Mouse (Mus musculus) embryo, embryonic 9.5 days (tissue): Measurements from ENCODE around the gene C9.

Source experiments
- DNase-seq: peaks from one replicate; pipeline ENCODE4 v3.0.0-alpha.2; 2017; ENCODE audit errors: extremely low spot score

Gene C9

DNA sequence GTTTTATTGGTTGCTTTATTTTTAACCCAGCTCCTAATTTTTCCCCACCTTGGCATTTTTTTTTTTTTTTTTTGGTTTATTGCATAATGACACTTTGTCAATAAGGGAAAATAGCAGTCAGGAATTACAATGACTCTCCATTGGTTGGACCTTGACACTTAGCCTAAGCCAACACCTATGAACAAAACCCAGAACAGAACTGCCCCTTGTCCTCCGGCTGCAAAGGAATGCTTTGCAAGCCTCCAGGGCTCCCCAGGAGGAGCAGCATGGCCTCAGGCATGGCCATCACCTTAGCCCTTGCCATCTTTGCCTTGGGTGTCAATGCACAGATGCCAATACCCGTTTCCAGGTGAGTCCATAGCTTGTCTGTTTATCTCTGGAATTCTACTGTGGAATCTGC, at the start of gene C9:
TSS of gene C9 (plus strand) at position 193 of the 400 bp plus-strand sequence.
- DNase-seq, result no peak

DNA sequence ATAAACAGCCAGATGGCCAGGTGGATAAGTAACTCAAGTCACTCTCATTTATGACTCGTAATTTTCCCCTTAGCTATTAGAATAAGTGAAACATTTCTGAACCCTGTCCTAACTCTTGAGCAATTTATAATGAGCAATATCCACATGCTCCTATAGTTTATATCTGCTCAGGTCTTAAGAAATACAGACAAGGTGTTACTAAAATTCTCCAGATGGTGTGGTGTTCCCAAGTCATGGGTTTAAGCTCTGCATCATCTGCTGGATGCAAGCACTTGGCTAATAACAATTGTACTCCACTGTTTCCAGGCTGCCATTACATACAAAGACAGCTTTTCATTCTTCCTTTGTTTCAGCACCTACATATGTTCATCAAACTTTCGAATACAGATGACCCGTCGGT, 46.9 kb upstream of the C9 start:
- DNase-seq, result no peak

DNA sequence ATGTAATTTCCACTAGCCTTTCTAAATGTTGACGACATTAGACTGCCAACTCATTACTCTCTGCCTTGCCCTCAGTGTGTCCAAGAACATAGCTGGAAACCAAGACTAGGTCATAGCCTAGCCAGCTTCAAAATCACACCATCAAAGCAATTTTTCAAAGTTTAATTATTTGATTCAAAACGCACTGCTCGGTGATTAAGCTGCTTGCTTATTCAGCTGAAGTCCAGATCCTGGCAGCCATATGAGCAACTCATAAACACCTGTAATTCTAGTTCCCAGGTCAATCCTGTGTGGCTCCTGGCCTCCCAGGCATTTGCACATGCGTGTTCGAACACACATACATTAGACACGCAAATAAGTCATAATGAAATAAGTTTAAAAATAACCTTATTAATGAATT, 46.2 kb upstream of the C9 start:
- DNase-seq, result no peak

DNA sequence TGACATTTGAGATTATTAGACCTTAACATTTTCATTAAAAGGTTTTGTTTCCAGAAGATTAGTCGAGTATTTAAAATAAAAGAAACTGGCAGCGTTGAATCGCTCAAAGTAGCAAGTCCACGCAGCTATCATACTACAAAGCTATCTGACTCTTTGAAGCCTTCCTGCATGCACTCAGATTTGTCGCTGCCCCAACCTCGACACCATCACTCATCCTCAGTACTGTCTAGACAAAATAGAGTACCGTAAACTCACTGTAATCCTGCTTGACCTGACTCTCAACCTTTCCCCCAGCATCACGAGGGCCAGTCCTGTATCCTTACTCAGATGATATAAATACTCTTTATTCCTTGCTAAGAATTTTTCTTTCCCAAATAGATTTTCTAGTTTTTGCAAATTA, 45.0 kb upstream of the C9 start:
- DNase-seq, result no peak

DNA sequence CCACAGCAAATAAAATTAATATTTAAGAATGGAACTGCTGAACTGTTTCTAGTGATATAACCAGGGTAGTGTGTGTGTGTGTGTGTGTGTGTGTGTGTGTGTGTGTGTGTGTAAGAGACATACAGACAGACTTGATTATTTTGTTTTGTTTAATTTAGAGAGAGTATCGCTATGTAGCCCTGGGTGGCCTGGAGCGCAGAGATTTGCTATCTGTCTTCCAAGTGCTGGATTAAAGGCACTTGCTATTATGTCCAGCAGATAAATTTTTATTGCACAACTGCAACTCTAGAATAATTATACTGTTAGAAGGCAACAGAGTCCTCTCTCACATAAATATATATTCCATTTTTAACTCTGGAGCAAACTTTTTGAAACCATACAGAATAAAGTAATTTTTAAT, 42.7 kb upstream of the C9 start:
- DNase-seq, result no peak

DNA sequence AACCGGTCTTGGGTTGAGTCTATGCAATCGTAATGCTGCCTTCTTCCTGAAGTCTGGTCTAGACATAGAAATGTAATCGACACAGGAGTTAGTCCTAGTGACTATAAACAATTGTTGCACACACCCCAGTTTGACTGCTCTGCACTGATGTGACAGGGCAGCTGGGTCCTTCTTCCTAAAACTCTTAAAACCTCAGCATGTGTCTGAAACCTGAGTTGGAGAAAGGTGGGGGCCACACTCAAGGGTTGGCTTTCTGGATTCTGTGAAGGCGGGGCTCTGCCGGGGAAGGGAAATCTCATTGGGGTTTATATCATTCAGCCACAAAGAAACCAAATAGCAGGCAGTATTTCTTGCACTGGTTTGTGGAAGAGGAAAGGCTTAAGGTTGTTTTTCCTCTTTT, 41.0 kb upstream of the C9 start:
- DNase-seq, result no peak

DNA sequence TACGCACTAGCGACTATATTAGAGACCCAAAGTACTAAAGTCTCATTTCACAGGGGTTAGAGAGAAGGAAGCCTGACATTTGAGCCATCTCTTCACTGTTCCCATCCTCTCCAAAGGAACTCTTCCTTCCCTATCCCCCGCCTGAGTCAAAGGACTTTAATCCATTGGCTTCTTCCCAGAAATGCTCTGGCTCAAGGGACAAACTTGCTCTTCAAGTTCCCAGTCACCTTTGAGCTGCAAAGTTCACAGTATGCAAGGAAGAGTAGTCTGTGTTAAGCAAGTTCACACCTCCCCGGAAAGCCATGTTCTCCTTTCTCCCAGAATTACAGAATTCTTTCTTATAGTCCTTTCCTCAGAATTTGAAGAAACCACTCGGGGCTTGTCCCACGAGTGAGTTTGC, 38.4 kb upstream of the C9 start:
- no peak for DNase-seq

DNA sequence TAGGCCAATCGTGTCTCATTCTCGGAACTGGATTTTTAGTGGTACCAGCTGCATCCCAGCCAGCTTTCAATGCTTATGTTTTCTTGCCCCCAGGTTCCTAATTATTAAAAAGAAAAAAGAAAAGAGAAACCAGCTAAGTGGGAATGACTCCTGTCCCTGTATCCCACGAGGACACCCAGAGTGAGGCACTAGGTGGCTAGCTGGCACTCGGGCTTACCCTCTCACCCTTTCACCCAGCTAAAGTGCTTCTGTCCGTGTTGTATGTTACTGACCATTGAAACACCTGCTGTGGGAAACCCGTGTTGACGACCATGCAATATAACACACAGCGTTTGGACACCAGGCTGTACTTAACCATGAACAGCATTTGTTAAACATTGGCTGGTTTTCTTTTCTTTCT, 36.1 kb upstream of the C9 start:
- DNase-seq, result no peak

DNA sequence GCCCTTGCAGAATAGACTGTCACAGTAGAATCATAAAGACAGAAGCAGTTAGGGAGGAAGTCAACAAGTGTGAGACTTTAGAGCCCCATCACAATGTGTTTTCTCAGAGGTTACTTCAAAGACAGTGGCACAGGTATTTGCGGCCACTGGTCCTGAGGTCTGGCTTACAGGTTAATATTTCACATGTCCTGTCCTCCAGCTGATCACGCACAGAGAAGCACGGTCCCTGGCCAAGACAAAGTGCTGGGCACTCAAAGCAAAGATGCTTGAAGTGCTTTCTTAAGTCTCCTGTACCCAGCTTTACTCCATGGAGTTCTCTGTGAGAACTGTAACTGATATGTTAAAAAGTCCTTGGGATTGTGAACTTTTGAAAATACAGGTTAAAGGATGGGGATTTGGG, 35.0 kb upstream of the C9 start:
- no peak for DNase-seq

DNA sequence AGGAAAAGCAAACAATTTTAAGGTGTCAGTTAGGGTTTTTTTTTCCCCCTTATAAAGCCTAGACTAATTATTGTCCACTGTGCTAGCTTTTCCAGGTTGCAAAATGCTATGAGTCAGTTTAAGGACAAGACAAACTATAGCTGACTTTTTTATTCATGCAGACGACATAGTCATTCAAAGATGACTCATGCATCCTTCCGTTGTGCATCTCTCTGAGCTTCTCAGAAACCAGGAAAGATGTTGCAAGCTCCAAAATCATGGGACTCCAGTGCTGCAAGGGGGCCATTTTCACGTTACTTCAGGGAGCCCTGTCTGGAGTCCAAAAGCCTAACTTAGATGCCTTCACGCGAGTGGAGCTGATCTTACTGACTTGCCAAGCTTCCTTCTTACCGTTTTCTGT, 33.8 kb upstream of the C9 start:
- no peak for DNase-seq

DNA sequence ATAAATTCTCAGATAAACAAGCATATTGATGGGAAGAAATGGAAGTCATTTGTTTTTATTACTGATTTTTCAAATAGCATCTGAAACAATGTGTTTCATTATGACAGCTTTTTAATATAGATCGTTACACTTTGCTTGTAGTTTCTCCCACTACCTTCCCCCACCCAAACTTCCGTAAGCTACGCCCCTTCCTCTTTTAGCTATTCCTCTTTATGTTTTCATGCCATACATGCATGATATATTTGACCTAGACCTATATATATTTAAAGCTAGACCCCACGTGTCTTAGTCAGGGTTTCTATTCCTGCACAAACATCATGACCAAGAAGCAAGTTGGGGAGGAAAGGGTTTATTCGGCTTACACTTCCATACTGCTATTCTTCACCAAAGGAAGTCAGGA, 29.8 kb upstream of the C9 start:
- DNase-seq, result no peak

DNA sequence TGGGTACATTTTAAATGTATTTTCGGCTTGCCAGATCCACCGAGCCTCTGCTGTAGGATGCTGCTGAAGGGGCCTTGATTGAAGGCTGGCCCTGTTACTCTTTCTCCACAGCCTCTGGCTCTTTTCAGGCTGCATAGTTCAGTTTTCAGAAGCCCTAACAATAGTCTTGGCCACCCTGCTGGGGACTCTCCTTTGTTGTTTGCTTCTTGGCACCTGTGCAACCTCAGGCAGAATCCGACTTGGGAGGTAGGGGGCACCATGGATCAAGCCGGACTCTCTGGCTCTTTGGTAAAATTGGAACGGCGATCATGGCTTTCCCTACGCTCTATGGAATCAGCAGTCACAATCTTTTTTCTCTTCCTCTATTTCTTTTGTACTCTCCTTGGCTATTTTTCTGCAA, 13.3 kb upstream of the C9 start:
- DNase-seq, result no peak

DNA sequence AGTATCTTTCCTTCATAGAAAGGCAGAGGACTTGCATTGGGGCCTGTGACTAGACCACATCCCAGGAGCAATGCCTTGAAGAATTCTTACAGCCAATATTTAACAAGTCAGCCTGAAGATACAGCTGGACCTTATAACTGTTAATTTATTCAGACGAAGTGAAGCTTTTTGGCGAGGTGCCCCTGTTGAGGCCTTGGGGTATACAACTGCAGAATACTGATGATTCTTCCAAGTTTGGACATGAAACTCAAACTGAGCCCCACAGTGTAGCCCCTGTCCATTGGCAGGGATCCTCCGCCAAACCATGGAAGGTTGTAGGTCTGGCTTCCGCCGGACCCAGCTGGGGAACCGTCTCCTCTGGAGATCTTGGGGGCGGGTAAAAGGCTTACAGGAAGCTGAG, 12.7 kb upstream of the C9 start:
- no peak for DNase-seq

DNA sequence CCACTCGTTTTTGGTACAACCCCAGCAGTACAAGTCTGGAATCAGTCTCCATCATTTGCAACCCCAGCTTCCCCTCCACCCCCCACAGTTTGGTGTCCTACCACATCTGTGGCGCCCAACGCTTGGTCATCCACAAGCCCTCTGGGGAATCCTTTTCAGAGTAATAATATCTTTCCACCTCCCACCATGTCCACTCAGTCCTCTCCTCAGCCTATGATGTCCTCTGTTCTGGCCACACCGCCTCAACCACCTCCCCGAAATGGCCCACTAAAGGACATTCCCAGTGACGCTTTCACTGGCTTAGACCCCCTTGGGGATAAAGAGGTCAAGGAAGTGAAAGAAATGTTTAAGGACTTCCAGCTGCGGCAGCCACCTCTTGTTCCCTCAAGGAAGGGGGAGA, 9.8 kb upstream of the C9 start:
- DNase-seq, result no peak

DNA sequence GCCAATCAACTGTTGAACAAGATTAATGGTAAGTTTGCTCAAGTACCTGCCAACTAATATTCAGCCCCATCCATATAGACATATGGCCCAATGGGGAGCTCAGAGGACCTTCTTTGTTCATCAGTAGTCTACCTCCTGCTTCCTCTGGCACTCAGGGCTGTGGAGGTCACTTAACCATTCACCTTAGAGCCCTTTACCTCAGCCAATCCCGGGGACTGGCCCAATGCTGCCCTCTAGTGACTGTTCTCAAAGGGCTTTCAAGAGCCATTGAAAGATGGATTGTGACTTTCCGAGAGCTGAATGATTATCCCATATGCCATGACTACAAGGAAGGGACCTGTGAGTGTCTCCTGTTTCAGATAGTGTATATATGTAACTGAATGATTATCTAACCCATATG, 9.4 kb upstream of the C9 start:
- peak; percentile 30 for DNase-seq

DNA sequence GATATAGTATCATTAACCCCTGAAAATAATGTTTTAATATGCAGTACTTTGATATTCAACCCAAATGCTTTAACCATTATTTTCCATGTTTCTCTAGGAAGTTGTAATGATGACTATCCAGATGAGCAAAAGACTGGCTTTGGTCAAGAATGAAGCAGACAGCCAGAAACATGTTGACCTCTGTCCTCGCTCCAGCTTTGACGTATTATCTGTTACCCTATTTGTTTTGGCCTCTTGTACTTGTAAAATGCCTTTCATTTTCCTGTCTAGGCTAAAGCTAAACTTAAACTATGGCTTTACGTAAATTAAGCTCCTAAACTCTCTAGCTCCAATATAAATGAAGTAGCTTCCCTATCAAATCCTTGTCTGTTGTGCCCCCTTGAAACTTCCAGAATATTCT, 6.4 kb upstream of the C9 start:
- no peak for DNase-seq

DNA sequence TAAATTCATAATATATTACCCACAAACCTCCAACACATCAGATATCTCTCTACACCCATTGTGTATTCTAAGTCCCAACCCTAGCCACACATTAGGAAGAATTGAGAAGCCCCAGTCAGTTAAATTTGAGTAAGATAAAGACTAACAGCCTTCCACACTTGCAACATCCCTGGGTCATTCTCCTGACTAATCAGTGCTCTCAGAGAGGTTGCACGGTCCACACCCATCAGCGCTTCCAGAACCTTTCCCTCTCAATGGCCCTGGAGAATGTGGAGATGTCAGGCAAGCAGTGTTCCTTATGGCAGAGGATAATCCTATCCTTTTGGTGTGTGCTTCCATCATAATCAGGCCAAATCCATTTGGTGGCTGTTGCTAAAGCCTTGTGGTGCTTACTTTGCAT, 675 bp upstream of the C9 start:
- no peak for DNase-seq

DNA sequence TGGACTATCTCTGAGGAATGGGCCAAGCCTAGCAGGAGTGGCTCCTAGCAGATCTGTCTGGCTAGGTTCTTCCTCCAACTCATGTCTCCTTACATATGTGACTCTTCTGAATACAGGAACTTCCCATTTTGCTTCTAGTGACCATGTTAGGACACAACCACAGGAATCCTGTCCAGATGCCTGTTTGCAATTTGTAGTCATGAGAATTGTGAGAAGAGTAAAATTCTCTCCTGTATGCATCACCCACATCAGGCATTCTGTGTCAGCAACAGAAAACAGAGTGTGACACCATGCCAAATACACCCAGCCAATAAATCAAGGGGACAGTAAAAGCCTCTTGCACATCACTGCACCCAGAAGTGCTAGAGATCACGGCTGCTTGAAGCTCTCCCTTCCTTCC, 1.1 kb downstream of the C9 start:
- no peak for DNase-seq

DNA sequence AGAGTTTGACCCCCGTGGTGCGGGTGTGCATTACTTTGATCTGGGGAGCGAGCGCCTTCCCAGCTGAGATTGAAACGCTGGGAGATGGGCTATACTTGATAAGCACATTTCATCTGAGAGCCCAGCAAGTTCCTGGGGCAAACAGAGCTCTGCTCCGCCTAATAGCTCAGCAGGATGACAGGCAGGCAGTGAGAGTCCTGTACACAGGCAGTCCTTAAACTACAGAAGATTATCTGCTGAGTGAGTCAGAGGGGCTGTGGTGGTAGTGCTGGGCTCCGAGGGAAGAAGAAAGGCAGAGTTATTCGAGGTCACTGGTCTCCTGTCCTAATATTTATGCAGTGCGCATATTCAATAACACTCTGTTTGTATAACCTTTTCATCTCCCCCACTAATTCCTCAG, 3.8 kb downstream of the C9 start:
- DNase-seq, result no peak

DNA sequence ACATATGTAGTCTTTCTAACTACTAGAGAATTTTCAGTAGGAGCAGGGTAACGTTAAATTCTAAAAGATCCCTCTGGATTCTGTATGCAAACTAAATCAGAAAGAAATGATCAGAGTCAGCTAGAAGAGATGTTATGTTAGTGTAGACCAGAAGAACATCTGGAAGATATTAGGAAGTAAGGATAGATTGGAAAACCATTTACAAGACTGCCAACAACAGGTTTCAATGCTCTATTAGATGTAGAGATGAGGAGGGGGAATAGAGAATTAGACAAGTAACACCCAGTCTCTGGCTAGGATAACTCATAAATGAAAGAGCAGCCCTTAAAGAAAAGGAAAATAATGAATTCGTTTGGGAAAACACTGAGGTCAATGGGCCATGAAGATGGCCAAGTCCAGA, 9.3 kb downstream of the C9 start:
- no peak for DNase-seq

DNA sequence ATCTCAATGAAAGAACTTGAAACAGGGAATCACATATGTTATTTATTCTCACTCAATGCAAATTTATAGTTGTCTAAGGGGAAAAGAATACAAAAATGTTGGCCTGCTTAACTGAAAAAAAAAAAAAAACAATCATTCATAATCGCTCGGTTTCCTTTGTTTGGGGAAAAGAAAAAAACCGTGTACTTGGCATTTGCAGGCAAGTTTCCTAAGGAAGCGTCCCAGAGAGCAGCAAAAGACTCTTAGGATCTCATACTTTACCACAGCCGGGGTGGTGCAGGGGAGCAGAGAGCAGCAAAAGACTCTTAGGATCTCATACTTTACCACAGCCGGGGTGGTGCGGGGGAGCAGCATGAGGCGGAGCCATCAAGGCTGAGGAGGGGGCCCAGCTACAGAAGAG, 16.3 kb downstream of the C9 start:
- DNase-seq, result no peak

DNA sequence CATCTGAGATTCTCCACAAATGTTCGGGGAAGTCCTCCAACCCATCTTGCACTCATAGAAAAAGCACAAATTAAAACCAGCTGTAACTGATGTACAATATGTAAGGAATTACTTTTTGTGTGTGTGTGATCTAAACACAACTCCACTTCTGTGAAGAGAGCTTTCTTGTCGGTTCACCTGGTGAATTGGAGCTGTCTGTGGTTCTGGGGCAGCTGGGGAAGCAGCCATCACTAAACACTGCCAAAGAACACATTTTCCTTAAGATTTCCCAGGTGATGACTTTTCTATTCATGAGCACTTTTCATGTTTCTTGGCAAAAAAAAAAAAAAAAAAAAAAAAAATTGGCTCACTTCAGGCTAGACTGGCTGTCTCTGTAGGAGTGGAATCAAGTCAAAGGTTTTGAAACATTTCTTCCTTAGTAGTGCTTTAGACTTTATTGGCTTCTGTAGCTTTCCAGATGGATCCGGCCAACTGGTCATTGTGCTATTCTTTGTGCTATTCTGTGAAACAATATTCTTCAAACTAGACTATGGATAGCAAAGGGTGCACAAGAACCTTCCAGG, 18.3 kb downstream of the C9 start:
- no peak for DNase-seq

DNA sequence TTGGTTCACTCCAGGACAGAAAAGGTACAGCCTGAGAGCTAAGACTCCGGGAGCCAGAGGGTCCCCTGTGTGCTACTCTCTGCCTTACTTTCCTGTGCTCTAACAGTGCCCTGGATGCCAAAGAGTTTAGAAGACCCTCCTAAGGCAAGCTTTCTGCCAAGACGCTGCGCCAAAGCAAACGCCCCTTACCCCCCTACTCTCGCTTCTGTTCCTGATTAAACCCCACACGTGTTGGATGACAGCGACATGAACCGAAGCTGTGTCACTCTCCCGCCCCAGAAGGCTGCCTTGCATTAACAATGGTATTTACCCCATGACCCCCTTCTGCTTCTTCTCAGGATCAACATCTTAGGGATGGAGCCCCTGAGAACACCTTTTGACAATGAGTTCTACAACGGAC, 21.9 kb downstream of the C9 start:
- DNase-seq, result no peak

DNA sequence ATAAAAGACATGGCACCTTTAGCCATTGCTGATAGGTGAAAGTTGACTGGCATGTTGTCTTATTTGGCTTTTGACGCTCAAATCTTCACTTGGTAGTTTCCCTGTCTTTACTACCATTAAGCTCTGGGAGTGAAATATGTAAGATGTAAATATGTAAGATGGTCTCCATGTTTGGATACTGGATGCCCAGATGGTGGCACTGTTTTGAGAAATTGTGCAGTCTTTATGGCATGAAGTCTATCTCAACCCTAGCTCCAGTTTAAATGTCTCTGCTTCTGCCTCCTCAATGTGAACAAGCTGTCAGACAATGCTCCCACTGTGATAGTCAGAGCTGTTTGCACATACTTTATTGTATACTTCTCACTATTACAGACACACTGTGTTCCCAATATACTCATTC, 23.7 kb downstream of the C9 start:
- DNase-seq, result no peak

DNA sequence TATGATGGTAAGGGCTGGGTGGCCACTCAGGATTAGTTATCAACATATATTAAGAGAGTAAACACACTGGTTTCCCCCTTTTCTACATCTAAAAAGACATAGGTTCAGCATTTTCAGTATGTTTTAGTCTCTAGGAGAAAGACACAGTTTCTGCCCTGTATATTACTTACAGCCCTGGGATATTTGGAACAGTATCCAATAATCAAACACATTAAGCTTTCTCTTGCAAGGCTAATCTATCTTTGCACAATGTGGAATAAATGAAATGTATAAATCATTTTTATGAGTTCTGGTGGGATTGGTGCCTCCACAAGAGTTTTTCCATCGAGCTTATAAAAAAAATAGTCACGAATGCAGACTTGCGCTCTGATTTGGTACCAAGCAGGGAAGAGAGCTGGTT, 24.3 kb downstream of the C9 start:
- no peak for DNase-seq
